Mouse (Mus musculus) E14TG2a.4 (cell line): Measurements from ENCODE around the gene Fank1.
A peak's percentile ranks its signal among the peaks of the same experiment; 100 is the strongest.

Source experiments
- H3K27me3 ChIP-seq: 2 replicates; pipeline ENCODE4 v1.6.1; 2014; ENCODE audit warnings: low read length, control low read depth; ENCODE audit not compliant: insufficient read depth
- H3K36me3 ChIP-seq: 2 replicates; pipeline ENCODE4 v1.6.1; 2014; ENCODE audit warnings: low read length, control low read depth; ENCODE audit not compliant: insufficient read depth
- H3K4me1 ChIP-seq: replicated peaks from 2 replicates; pipeline ENCODE4 v1.6.1; 2014; ENCODE audit warnings: low read depth, low read length, control low read depth
- H3K4me3 ChIP-seq: replicated peaks from 2 replicates; pipeline ENCODE4 v1.5.1; 2014; ENCODE audit warnings: mild to moderate bottlenecking, low read length
- H3K9me3 ChIP-seq: 2 replicates; pipeline ENCODE4 v1.6.1; 2014; ENCODE audit warnings: low read length, control low read depth
- CTCF ChIP-seq: conservative IDR thresholded peaks from 2 replicates; pipeline ENCODE4 v1.5.1; 2014; ENCODE audit warnings: low read length
- NANOG ChIP-seq: IDR thresholded peaks from 2 replicates; pipeline ENCODE4 v1.6.1; 2014; ENCODE audit warnings: borderline replicate concordance, low read length, mixed read lengths
- POU5F1 ChIP-seq: IDR thresholded peaks from 2 replicates; pipeline ENCODE4 v1.6.1; 2014; ENCODE audit warnings: low read length, borderline replicate concordance

The Fank1 gene

DNA sequence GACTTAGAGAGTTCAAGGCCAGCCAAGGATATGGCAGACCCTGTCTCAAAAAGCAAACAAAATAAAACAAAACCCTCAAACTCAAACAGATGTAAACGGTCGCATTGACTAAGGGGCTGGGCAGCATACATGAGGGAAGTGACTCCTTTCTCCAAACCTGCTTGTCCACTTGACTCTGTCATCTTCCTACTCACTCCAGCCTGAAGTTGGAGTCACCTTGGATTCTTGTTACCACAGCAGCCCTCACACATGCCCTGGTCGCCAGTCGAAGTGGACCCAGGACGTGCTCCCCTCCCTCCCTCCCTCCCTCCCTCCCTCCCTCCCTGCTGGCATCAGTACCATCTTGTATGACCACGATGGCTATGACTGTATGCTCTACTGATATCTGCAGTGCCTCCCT lies 4.9 kb downstream of the Fank1 start:
- Histone ChIP-seq H3K4me3 (no peak overlapping the region), H3K36me3 (no peaks in the 10 kb centered on the region), H3K9me3 (no peaks in the 10 kb centered on the region), H3K27me3 (0 out of 2 replicates have a peak, but pooled peaks cover 3% of the 10 kb centered on the region), H3K4me1 (peaks cover 14% of the 10 kb centered on the region)
- no peak for TF ChIP-seq POU5F1

DNA sequence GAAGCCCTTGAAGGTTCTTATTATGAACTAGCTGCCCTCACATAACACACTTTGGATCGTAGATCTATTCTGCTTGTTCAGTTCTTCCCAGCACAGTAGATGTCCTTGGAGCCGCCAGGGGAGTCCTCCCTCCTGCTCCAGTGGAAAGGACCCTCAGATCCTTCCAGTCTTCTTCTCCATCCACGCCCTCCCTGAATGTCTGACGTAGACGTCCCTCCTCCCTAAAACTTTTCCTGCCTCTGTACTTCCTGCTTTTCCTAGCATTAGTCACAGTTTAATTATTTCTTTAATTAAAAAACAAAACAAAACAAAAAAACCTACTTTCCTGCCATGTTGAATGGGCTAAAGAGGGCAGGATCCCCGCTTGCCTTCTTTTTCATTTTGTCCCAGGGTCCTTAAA lies 5.3 kb downstream of the Fank1 start:
- 0 out of 2 replicates have a peak, but pooled peaks cover 3% of the 10 kb centered on the region for H3K27me3 ChIP-seq
- no peaks in the 10 kb centered on the region for H3K36me3 ChIP-seq
- H3K9me3 ChIP-seq = no peaks in the 10 kb centered on the region
- H3K4me3 ChIP-seq = no peak overlapping the region
- no peak for TF ChIP-seq NANOG
- TF ChIP-seq CTCF = no peak
- TF ChIP-seq POU5F1 = no peak
- peaks cover 14% of the 10 kb centered on the region for H3K4me1 ChIP-seq

DNA sequence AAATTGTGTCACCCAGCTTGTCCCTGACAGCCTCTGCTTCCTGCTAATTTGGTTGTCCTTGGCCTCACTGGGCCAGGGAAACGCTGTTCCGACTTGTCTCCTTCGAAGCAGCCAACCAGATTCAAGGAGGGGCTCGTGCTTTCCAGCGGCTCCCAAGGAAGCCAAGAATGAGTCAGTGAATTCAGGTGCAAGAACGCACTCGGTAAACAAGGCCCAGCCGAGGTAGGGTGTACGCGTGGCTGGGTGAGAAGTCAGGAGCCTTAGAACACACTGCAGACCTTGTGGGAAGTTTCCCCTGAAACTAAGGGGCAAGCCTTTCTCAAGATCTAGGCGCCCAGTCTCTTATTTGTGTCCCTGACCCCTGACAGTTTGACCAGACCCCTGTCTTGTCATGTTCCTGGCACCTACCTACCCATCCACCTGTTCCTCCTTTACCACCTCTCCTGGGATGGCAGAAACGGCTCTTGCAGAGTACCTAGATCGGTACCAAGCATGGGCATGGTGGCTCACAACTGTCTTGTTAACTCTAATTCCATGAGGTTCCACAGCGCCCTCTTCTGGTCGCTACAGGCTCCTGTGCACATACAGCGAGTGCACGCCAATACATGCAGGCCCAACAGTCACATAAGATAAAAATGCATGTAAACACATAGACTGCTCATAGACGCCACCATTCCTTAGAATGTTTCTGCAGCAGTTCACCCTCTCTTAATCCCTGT lies 6.2 kb downstream of the Fank1 start, which contains the start of gene Dhx32:
Dhx32 (minus strand) TSS at position 10 of the 719 bp plus-strand sequence.
- no peaks in the 10 kb centered on the region for H3K27me3 ChIP-seq
- H3K36me3 ChIP-seq = no peaks in the 10 kb centered on the region
- H3K4me3 ChIP-seq = peak within 1 kb of the TSS; percentile 61
- TF ChIP-seq POU5F1 = no peak
- peak; percentile 88 for TF ChIP-seq CTCF
- no peak for TF ChIP-seq NANOG
- H3K4me1 ChIP-seq = peaks cover 14% of the 10 kb centered on the region
- no peaks in the 10 kb centered on the region for H3K9me3 ChIP-seq

DNA sequence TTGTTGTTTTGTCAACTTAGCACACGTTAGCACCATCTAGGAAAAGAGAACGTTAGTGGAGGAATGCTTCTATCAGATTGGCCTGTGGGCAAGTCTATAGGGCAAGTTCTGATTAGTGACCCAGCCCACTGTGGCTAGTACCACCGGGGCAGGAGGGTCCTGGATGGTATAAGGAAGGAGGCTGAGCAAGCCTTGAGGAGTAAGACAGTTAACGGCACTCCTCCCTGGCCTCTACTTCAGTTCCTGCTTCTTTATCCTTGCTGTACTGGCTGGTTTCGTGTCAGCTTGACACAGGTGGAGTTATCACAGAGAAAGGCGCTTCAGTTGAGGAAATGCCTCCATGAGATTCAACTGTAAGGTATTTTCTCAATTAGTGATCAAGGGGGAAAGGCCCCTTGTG lies 10.9 kb downstream of the Fank1 start:
- peaks cover 5% of the 10 kb centered on the region for H3K4me1 ChIP-seq
- H3K4me3 ChIP-seq = no peak overlapping the region
- peaks cover 21% of the 10 kb centered on the region for H3K9me3 ChIP-seq
- TF ChIP-seq CTCF (no peak), POU5F1 (no peak), NANOG (no peak)
- H3K36me3 ChIP-seq = no peaks in the 10 kb centered on the region
- no peaks in the 10 kb centered on the region for H3K27me3 ChIP-seq

DNA sequence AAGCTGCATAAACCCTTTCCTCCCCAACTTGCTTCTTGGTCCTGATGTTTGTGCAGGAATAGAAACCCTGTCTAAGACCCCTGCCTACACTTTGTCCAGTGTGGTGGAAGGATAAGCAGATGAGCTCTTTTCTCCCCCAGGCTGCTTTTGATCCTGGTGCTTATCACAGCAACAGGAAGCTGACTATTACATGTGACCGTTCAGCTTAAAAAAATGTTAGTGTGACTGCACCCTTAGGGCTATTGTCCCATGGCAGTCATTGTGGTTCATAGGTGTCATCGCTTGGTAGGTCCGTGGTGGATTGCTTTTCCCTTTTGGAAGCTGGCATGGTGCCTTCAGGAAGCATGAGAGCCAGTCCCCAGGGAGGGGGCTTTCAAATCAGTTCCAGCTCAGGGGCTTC lies 11.5 kb downstream of the Fank1 start:
- no peak for TF ChIP-seq NANOG
- no peak for TF ChIP-seq CTCF
- TF ChIP-seq POU5F1 = no peak
- no peaks in the 10 kb centered on the region for H3K27me3 ChIP-seq
- H3K9me3 ChIP-seq = peaks cover 21% of the 10 kb centered on the region
- no peaks in the 10 kb centered on the region for H3K36me3 ChIP-seq
- H3K4me1 ChIP-seq = no peaks in the 10 kb centered on the region; the same call in 1 of the 2 replicates
- no peak overlapping the region for H3K4me3 ChIP-seq

DNA sequence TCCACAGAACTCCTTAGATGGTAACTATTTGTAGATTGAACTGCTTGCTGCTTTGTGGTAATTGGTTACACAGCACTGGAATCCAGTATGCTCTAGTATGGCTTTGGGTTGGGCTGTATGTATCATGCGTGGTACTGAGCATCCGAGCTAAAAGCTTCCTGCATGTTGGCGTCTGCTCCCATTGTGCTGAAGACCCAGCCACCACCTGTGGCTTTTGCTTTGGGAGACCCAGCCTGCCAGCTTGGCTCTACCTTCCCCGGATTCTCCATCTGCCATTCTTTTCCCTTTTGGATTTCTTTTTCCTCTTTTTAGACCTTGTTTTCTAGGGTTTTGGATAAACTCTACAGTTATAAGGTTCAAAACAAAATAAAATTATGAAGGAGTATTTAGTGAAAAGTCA lies 13.5 kb downstream of the Fank1 start:
- Histone ChIP-seq H3K36me3 (no peaks in the 10 kb centered on the region), H3K4me1 (no peaks in the 10 kb centered on the region), H3K4me3 (no peak overlapping the region), H3K27me3 (peaks cover 2% of the 10 kb centered on the region; the same call in 1 of the 2 replicates), H3K9me3 (peaks cover 21% of the 10 kb centered on the region)
- no peak for TF ChIP-seq POU5F1
- no peak for TF ChIP-seq CTCF

DNA sequence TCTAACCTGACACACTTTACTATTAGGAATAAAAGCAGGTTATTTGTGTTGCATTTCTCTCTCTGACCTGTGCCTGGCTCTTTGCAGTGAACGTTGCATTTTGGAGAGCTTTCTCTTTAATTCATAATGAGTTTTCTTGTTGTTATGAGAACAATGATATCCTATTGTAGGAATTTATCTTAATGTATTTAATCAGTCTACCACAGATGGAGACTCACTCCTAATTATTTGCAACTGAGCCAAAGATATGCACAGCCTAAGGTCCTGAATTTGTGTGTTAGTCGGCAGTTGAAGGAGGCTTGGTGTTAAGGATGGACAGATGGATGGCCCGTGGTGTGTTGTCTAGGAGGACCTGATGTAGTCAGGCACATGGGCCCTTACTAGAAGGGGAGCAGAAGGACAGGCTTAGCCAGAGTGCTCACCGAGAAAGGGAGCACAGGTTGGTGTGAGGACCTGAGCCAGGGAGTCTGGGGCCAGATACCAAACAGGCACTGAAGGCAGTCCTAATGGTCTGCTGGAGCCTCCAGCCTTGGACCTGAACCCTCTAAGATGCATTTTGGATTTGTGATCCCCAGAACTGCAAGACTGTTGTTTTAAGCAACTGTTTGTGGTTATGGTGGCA lies 14.1 kb downstream of the Fank1 start:
- Histone ChIP-seq H3K36me3 (no peaks in the 10 kb centered on the region), H3K9me3 (peaks cover 21% of the 10 kb centered on the region), H3K4me1 (no peaks in the 10 kb centered on the region), H3K4me3 (no peak overlapping the region), H3K27me3 (peaks cover 2% of the 10 kb centered on the region; the same call in 1 of the 2 replicates)
- TF ChIP-seq NANOG (no peak), POU5F1 (no peak), CTCF (no peak)

DNA sequence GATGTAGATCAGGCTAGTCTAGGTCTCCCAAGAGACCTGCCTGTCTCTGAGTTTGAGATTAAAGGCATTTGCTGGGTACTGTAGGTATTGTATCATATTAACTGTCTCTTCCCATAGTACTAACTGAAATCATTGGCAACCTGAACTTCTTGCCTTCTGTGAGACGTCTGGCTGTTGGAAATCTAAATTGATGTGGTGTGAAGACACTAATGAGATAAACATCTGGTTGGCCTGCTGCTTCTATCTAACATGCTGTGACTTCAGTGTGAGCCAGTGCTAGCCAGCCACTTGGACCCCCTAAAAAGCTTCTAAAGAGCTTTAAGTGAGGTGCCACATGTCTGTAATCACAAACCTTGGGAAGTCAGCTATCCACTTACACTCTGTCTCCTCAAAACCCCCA lies 16.1 kb downstream of the Fank1 start:
- Histone ChIP-seq H3K4me1 (0 out of 2 replicates have a peak, but pooled peaks cover 2% of the 10 kb centered on the region), H3K9me3 (peaks cover 21% of the 10 kb centered on the region), H3K27me3 (peaks cover 2% of the 10 kb centered on the region; the same call in 1 of the 2 replicates), H3K36me3 (no peaks in the 10 kb centered on the region), H3K4me3 (no peak overlapping the region)
- TF ChIP-seq CTCF (no peak), POU5F1 (no peak), NANOG (no peak)

DNA sequence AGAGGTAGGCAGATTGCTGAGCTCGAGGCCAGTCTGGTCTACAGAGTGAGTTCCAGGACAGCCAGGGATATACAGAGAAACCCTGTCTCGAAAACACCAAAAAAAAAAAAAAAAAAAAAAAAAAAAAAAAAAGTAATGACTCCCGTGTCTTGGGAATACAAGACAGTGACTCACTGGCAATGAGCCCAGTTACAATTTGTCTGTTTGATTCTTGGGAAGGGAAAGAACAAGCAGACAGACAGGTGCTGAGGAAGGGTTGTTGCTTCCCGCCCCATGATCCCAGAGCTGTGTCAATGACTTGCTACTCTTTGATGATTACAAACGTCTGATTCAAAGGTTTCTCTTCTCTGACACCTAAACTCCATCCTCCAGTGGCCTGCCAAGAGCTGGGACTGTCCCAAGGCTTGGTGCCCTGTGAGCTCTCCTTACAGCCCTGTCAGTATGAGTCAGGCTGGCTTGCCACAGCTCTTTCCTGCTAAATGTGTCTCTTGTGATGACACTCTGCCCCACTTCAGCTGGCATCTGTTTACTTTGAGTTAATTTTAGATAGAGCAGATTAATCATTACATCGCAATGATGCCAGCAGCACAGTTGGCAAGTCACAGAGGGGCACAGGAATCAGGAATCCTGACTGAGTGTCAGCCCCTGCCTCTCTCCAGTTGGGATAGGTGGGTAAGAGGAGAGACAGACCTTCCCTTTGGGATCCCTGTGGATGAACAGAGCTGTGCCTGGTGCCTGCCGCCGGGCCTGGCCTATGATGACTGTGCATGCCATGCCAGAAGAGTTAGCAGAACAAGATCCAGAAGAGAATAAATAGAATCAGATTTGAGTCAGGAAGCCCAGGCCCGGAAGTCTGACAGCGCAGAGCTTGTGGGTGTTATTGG lies 16.8 kb downstream of the Fank1 start:
- TF ChIP-seq NANOG = no peak
- H3K27me3 ChIP-seq = peaks cover 2% of the 10 kb centered on the region; the same call in 1 of the 2 replicates
- H3K4me1 ChIP-seq = 0 out of 2 replicates have a peak, but pooled peaks cover 6% of the 10 kb centered on the region
- no peaks in the 10 kb centered on the region for H3K36me3 ChIP-seq
- H3K9me3 ChIP-seq = peaks cover 21% of the 10 kb centered on the region
- H3K4me3 ChIP-seq = no peak overlapping the region
